Comparison of ENCODE assay signal across 14 mouse cellular contexts in genomic region chr2:100344921-100345425, GRCm38 (mm10).
"Had no signal": no experiment of that assay in that cellular context is flagged by ENCODE, and none has a peak within 500 bp of the region (broad histone marks: within the 10 kb centered on the region; RNA-seq: fewer than 3 reads in every experiment).

No protein-coding gene starts in this region.

- H3K36me3 ChIP-seq: liver, embryonic 12.5 days; midbrain, embryonic 13.5 days; neural tube, embryonic 13.5 days; stomach, embryonic 15.5 days had no signal

- ATAC-seq: liver, embryonic 12.5 days; midbrain, embryonic 13.5 days had no signal

- H3K4me1 ChIP-seq: liver, embryonic 12.5 days; midbrain, embryonic 13.5 days; neural tube, embryonic 13.5 days; stomach, embryonic 15.5 days had no signal

- H3K9me3 ChIP-seq: liver, embryonic 12.5 days; midbrain, embryonic 13.5 days; neural tube, embryonic 13.5 days; stomach, embryonic 15.5 days had no signal

- H3K4me3 ChIP-seq: liver, embryonic 12.5 days; midbrain, embryonic 13.5 days; myocyte; neural tube, embryonic 13.5 days; stomach, embryonic 15.5 days had no signal

- H3K27me3 ChIP-seq: liver, embryonic 12.5 days; midbrain, embryonic 13.5 days; neural tube, embryonic 13.5 days; stomach, embryonic 15.5 days had no signal

- H3K27ac ChIP-seq: liver, embryonic 12.5 days; midbrain, embryonic 13.5 days; neural tube, embryonic 13.5 days; stomach, embryonic 15.5 days had no signal

- H3K4me2 ChIP-seq: liver, embryonic 12.5 days; lung, embryonic 14.5 days; midbrain, embryonic 13.5 days; neural tube, embryonic 13.5 days; stomach, embryonic 15.5 days had no signal

- H3K9ac ChIP-seq: liver, embryonic 12.5 days; lung, embryonic 14.5 days; midbrain, embryonic 13.5 days; neural tube, embryonic 13.5 days; stomach, embryonic 15.5 days had no signal

- DNase-seq: kidney, adult 11 months; kidney, postnatal 14 days; left cerebral cortex, postnatal 4 days; lung, embryonic 14.5 days; lung, postnatal 10 days; lung, postnatal 4 days; right cerebral cortex, postnatal 14 days; thymus, adult 2 months; thymus, postnatal 25 days had no signal
